Mouse (Mus musculus) thymus, adult 2 months (tissue): Measurements from ENCODE around the gene Gm12216. TPM values are rescaled to one million over a fixed set of nuclear protein-coding genes. Genes with fewer than 3 reads are reported as not detected.

Experiments
- DNase-seq: peaks from one replicate; pipeline ENCODE4 v3.0.0; 2021
- H3K27ac ChIP-seq: fragments of 200-500 bp; 2 replicates; pipeline ENCODE4 v1.5.1; 2012; ENCODE audit warnings: low read length, control low read depth; ENCODE audit not compliant: control insufficient read depth, insufficient read depth
- H3K27me3 ChIP-seq: fragments of 200-500 bp; 2 replicates; pipeline ENCODE4 v1.6.1; 2012; ENCODE audit warnings: mild to moderate bottlenecking, low read length, moderate library complexity, mixed read lengths; ENCODE audit not compliant: control insufficient read depth, insufficient read depth
- H3K36me3 ChIP-seq: fragments of 200-500 bp; 2 replicates; pipeline ENCODE4 v1.6.1; 2012; ENCODE audit warnings: mild to moderate bottlenecking, low read length, moderate library complexity; ENCODE audit not compliant: control insufficient read depth, insufficient read depth
- H3K4me1 ChIP-seq: fragments of 200-500 bp; replicated peaks from 2 replicates; pipeline ENCODE4 v1.6.1; 2012; ENCODE audit warnings: low read length; ENCODE audit not compliant: control insufficient read depth, insufficient read depth
- H3K4me3 ChIP-seq: fragments of 200-500 bp; 2 replicates; pipeline ENCODE4 v1.5.1; 2012; ENCODE audit warnings: mild to moderate bottlenecking, low read length, control low read depth, moderate library complexity; ENCODE audit not compliant: control insufficient read depth, insufficient read depth
- CTCF ChIP-seq: fragments of 200-500 bp; IDR thresholded peaks from 2 replicates; pipeline ENCODE4 v1.5.1; 2012; ENCODE audit warnings: mild to moderate bottlenecking, control low read depth, low read length, moderate library complexity, borderline replicate concordance; ENCODE audit not compliant: control insufficient read depth, poor library complexity, insufficient read depth; ENCODE audit errors: extremely low read depth
- POLR2A ChIP-seq: fragments of 200-500 bp; IDR thresholded peaks from 2 replicates; pipeline ENCODE4 v1.6.1; 2012; ENCODE audit warnings: mild to moderate bottlenecking, low read length, control low read depth, moderate library complexity; ENCODE audit not compliant: control insufficient read depth, poor library complexity, insufficient read depth; ENCODE audit errors: extremely low read depth
- WGBS: fragments of 180-500 bp; shearing (Covaris S2); methylation state at CpG from one replicate; pipeline ENCODE4 v1.1.7; 2018; 5-methylcytosine and 5-hydroxymethylcytosine counted together
- polyA plus RNA-seq: library from polyadenylated mRNA; depleted of rRNA; stranded (reverse); fragments of >200 nt; gene quantifications from 2 replicates; pipeline ENCODE4 v1.2.3, GENCODE M21; 2012

Gene Gm12216
- polyA plus RNA-seq, 1 experiment: 11.1 TPM

GRCm38 (mm10) chr11:53789277-53789676 lies 69.8 kb downstream of the Gm12216 start:
- DNase-seq: no peak
- no peaks in the 10 kb centered on the region for H3K27me3 ChIP-seq
- H3K4me1 ChIP-seq: peaks cover 25% of the 10 kb centered on the region
- WGBS: 88% methylated on average over 3 of the region's 3 CpGs
- H3K4me3 ChIP-seq: no peak overlapping the region
- no peaks in the 10 kb centered on the region for H3K36me3 ChIP-seq
- H3K27ac ChIP-seq: no peak overlapping the region
- TF ChIP-seq CTCF (no peak), POLR2A (no peak)

GRCm38 (mm10) chr11:53788196-53788595 lies 70.9 kb downstream of the Gm12216 start:
- H3K27me3 ChIP-seq: no peaks in the 10 kb centered on the region
- 97% methylated on average over 8 of the region's 8 CpGs for WGBS
- H3K4me1 ChIP-seq: peaks cover 23% of the 10 kb centered on the region
- TF ChIP-seq POLR2A (no peak), CTCF (no peak)
- H3K36me3 ChIP-seq: no peaks in the 10 kb centered on the region
- DNase-seq: no peak
- H3K27ac ChIP-seq: no peak overlapping the region
- H3K4me3 ChIP-seq: no peak overlapping the region

- DNase-seq: no peak
- TF ChIP-seq POLR2A (no peak), CTCF (no peak)
- peaks cover 23% of the 10 kb centered on the region for H3K4me1 ChIP-seq
- H3K4me3 ChIP-seq: no peak overlapping the region
- 54% methylated on average over 13 of the region's 13 CpGs for WGBS
- H3K36me3 ChIP-seq: no peaks in the 10 kb centered on the region
- H3K27me3 ChIP-seq: no peaks in the 10 kb centered on the region
- H3K27ac ChIP-seq: peak overlapping the region; percentile 76; the same call in 1 of the 2 replicates
Measured at GRCm38 (mm10) chr11:53786058-53787031, 72.7 kb downstream of the Gm12216 start.

- Histone ChIP-seq H3K36me3 (no peaks in the 10 kb centered on the region), H3K27ac (peak overlapping the region; percentile 76; the same call in 1 of the 2 replicates), H3K4me3 (no peak overlapping the region), H3K4me1 (peaks cover 23% of the 10 kb centered on the region), H3K27me3 (no peaks in the 10 kb centered on the region)
- TF ChIP-seq POLR2A (no peak), CTCF (no peak)
- no peak for DNase-seq
- 8% methylated on average over 3 of the region's 3 CpGs for WGBS
Measured at GRCm38 (mm10) chr11:53785311-53785936, 73.6 kb downstream of the Gm12216 start.

- no peak for DNase-seq
- Histone ChIP-seq H3K4me1 (peaks cover 26% of the 10 kb centered on the region), H3K27me3 (no peaks in the 10 kb centered on the region), H3K27ac (no peak overlapping the region), H3K4me3 (no peak overlapping the region), H3K36me3 (peaks cover 12% of the 10 kb centered on the region)
- TF ChIP-seq CTCF: no peak
- TF ChIP-seq POLR2A: no peak
- 90% methylated on average over 9 of the region's 9 CpGs for WGBS
Measured at GRCm38 (mm10) chr11:53783288-53783687, 75.8 kb downstream of the Gm12216 start.

GRCm38 (mm10) chr11:53781964-53782363 lies 77.1 kb downstream of the Gm12216 start:
- Histone ChIP-seq H3K36me3 (peaks cover 23% of the 10 kb centered on the region), H3K4me1 (peaks cover 24% of the 10 kb centered on the region), H3K27ac (no peak overlapping the region), H3K27me3 (no peaks in the 10 kb centered on the region), H3K4me3 (no peak overlapping the region)
- WGBS: 96% methylated on average over 7 of the region's 7 CpGs
- TF ChIP-seq POLR2A: no peak
- TF ChIP-seq CTCF: no peak
- DNase-seq: no peak
